In genomic region chr2:52072491-52073140, GRCm38 (mm10) we compare ENCODE assay signal across 8 mouse cellular contexts. TPM values are rescaled to one million over a fixed set of nuclear protein-coding genes. Genes with fewer than 3 reads are reported as not detected.
A peak's percentile ranks its signal among the peaks of the same experiment; 100 is the strongest.
DNase-seq lines count a peak whose midpoint lies in the region; ATAC-seq lines count a peak whose summit lies in the region.

Rif1 (plus strand) TSS chr2:52072832.

- no peaks in the 10 kb centered on the region for H3K9me3 ChIP-seq in hindbrain, embryonic 13.5 days

- H3K4me1 ChIP-seq in hindbrain, embryonic 13.5 days (replicated peaks) = peaks cover 19% of the 10 kb centered on the region

- peak within 1 kb of the TSS; percentile 68 for H3K4me2 ChIP-seq in hindbrain, embryonic 13.5 days

- H3K36me3 ChIP-seq in hindbrain, embryonic 13.5 days = peaks cover 16% of the 10 kb centered on the region

- peak; percentile 98 for ATAC-seq in hindbrain, embryonic 13.5 days (ENCODE audit: low FRiP score)

- H3K4me3 ChIP-seq in hindbrain, embryonic 13.5 days = peak within 1 kb of the TSS; percentile 97

- peak; percentile 91 for DNase-seq in NIH3T3 (ENCODE audit: low read depth)
- DNase-seq in cerebellum, postnatal 14 days = peak; percentile 90 to 93
- DNase-seq in frontal cortex, postnatal 14 days (ENCODE audit: low spot score in 2 of 2) = peak; percentile 39 to 68
- peak; percentile 70 to 76 for DNase-seq in layer of hippocampus, postnatal 25 days (ENCODE audit: extremely low spot score in 1 of 2, low spot score in 1 of 2)
- peak; percentile 85 for DNase-seq in lung, postnatal 14 days
- DNase-seq in ovary, postnatal 36 days (ENCODE audit: low spot score) = peak; percentile 90
- DNase-seq in thymus, postnatal 25 days = peak; percentile 83

- H3K27ac ChIP-seq in hindbrain, embryonic 13.5 days = peak within 1 kb of the TSS; percentile 87

- 0% methylated on average over 36 of the region's 72 CpGs for WGBS in hindbrain, embryonic 13.5 days

- peak within 1 kb of the TSS; percentile 93 for H3K9ac ChIP-seq in hindbrain, embryonic 13.5 days

- H3K27me3 ChIP-seq in hindbrain, embryonic 13.5 days = no peaks in the 10 kb centered on the region

RNA-seq across cellular contexts. Expression of gene Rif1, which starts in this region (rescaled TPM):
- 20.0 and 21.1 TPM in 2 replicates for polyA plus RNA-seq in hindbrain, embryonic 13.5 days (2015; fragmentation: Nextera tagmentation; extraction: Ambion mirVana)
- total RNA-seq in layer of hippocampus, postnatal 25 days (2021) = 10 to 100 TPM; 24.5 to 27.4 TPM

Comparison
In these comparisons a context has a peak if more than half of its experiments do, and no peak if none do; other contexts are left out.
1. Peak in every context shown above with its lines: DNase-seq, ATAC-seq, H3K4me3 ChIP-seq and H3K27ac ChIP-seq.